Mouse (Mus musculus) B cell, adult 62 days (primary cell): Measurements from ENCODE around the gene Frat1. TPM values are rescaled to one million over a fixed set of nuclear protein-coding genes. Genes with fewer than 3 reads are reported as not detected.

ENCODE experiments used
- total RNA-seq: library from RNA; stranded (reverse); gene quantifications from 4 replicates; pipeline ENCODE4 v1.2.4, GENCODE M21; 2023

Gene Frat1
- total RNA-seq: 35.5 to 40.5 TPM (median 37.3 TPM) in 4 replicates

DNA sequence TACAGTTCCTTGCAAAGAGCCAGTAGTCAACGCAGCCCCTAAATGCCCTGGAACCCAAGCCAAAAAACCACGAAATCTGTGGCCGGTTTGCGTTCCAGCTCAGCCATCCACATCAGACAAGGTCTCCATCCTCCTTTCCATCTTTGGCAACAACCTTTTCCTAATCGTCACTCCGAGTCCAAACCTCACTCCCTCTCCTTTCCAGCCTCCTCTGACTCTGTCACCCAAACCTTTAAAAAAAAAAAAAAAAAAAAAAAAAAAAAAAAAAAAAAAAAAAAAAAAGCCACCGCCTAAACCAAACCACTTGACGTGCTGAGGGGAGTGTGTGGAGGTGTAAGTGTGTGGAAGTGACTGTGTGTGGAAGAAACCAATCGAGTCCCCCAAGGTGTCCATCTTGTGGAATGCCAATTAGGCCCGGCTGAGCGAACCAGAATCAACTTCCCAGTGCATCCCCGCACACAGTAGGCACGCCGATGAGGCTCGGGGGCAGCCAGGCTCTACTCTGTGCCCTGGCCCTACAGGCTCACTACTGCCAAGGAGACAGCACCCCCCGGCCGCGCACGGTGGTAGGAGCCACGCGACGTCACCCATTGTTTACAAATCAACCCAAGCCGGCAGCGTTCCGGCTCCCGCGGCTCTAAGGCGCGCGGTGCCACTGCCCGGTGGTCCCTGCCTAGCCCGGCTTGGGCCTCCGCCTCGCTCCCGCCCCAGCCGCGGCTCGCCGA is at the start of gene Frat1:
Gene Frat1, plus strand, starts transcription at position 590 of the 725 bp plus-strand sequence.

DNA sequence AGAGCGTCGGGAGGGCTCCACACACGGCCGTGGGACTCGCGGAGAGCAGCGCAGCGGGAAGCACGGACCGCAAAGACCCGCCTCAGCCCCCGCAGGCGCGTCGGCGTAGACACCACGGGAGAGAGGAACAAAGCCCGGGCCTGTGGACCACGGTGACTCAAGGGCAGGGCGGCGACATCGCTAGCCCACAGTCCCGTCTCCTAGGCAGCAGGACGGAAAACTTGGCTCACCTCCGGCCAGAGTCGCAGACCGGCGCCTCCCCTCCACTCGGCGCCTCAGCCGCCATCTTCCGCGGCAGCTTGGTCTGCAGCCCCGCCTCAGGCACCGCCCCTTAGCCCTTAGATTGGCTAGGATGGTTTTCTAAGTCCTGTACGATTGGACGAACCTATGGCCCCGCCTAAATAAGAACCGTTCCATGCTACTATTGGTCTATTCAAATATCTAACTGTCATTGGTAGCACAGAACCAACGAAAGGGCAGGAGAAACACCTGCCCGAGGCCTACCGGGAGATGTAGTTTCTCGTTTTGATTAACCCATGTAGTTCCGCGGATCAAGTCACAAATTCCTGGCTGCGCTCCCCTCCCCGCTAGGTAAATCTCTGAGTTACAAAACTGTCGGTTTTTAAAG is 27.9 kb upstream of the Frat1 start, which contains the start of gene Arhgap19:
Gene Arhgap19, minus strand, starts transcription at position 306 of the 628 bp plus-strand sequence.

DNA sequence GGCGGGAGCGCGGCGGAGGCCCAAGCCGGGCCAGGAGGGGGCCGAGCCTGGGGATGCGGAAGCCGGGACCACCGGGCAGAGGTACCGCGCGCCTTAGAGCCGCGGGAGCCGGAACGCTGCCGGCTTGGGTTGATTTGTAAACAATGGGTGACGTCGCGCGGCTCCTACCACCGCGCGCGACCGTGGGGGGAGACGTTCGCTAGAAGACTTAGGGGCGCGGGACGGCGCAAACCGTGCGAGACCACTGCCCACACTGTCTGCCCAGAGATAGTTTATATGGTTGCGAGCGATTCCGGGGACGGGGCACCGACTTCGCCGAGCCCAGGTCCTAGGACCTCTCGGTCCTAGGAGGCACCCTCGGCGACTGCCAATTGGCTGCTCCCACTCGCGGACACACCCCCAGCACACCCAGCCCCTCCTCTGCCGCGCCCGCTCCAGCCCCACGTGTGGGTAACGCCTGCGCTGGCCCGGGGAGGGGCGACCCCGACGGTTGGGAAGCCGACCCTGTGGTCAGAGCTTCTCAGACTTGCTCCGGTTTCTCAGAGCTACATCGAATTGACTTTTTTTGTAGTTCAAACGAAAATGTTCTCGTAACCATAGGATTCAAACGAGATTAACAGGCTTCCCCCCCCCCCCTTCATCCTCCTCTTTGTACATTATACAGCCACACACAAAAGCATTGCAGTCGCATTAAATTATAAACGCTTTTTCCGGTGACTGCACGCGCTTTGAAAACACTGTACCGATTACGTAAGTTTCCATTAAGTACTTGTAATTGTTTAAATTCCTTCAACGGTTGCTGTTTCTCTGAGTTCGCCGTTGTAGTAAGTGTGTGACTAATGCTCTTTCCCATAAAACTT is 18.5 kb downstream of the Frat1 start, which contains the start of gene Frat2:
Gene Frat2, minus strand, starts transcription at position 141 of the 860 bp plus-strand sequence.

Other genes with a start within 250 kb of the Frat1 start
- gene Gm340, start 247.6 kb upstream of the Frat1 start, total RNA-seq: 39.8 to 44.7 TPM (median 41.8 TPM) in 4 replicates
- gene Slit1, start 86.3 kb upstream of the Frat1 start, total RNA-seq: 0.30 to 0.46 TPM (median 0.34 TPM) in 3 of 4 replicates, not detected in the other
- gene Arhgap19, start 27.9 kb upstream of the Frat1 start, total RNA-seq: 2.8 to 5.1 TPM (median 3.2 TPM) in 4 replicates
- 37.5 to 43.8 TPM (median 38.4 TPM) in 4 replicates for gene Frat2, start 18.2 kb downstream of the Frat1 start, total RNA-seq
- gene Rrp12, start 66.2 kb downstream of the Frat1 start, total RNA-seq: 37.5 to 42.6 TPM (median 39.7 TPM) in 4 replicates
- 80.9 to 95.2 TPM (median 81.5 TPM) in 4 replicates for gene Pgam1, start 82.0 kb downstream of the Frat1 start, total RNA-seq
- gene Exosc1, start 103.5 kb downstream of the Frat1 start, total RNA-seq: 43.1 to 47.9 TPM (median 46.8 TPM) in 4 replicates
- gene Zdhhc16, start 103.5 kb downstream of the Frat1 start, total RNA-seq: 33.0 to 38.7 TPM (median 34.5 TPM) in 4 replicates
- 73.0 to 88.4 TPM (median 77.2 TPM) in 4 replicates for gene Mms19, start 151.2 kb downstream of the Frat1 start, total RNA-seq
- gene Ubtd1, start 151.8 kb downstream of the Frat1 start, total RNA-seq: 4.8 to 7.0 TPM (median 5.7 TPM) in 4 replicates
- gene Ankrd2, start 206.0 kb downstream of the Frat1 start, total RNA-seq: not detected in 4 replicates
- gene Hoga1, start 215.6 kb downstream of the Frat1 start, total RNA-seq: not detected in 4 replicates
- gene 4933411K16Rik, start 222.3 kb downstream of the Frat1 start, total RNA-seq: not detected in 4 replicates